Mouse (Mus musculus): ENCODE data around the gene Tmprss7. TPM values are rescaled to one million over a fixed set of nuclear protein-coding genes. Genes with fewer than 3 reads are reported as not detected.

The Tmprss7 gene
- polyA plus RNA-seq, 1 experiment from 2014 or later = 0.23 TPM

DNA sequence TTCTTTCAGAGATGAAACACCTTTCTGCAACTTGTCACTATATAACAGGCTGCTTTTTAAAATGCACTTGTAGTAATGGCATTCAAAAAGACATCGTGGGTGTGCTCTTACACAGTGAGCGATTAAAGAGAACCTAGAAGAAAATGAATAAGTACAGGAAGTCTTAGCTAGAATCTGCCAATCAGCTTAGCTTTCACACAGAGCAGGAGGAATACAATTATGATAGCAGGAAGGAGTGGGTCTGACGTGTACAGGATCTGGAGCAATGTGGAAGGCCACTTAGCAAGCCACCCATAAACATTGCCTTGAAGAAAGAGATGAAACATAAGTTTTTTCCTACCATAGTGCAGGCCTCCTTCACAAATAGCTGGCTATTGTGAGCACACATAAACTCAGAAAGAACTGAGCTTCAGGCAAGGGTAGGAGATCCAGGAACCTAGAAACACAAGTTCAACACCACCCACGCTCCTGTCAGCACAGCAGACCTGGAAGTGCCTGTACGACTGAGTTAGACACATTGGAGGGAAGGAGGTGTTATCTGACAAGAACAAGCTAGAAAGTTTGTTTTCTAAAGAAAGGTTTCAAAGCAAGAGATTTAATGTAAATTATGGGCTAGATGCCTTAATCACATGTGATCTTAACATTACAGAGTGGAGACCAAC, 21.2 kb upstream of the Tmprss7 start:
- no peak overlapping the region for H3K9ac ChIP-seq
- H3K4me2 ChIP-seq = no peak overlapping the region
- no peak overlapping the region for H3K4me3 ChIP-seq (replicated peaks)
- ATAC-seq (ENCODE audit: low FRiP score) = no peak
- peaks cover 5% of the 10 kb centered on the region; the same call in 1 of the 2 replicates for H3K4me1 ChIP-seq
- H3K27me3 ChIP-seq = no peaks in the 10 kb centered on the region
- 90% methylated on average over 5 of the region's 5 CpGs for WGBS
- H3K27ac ChIP-seq = no peak overlapping the region
- peaks cover 85% of the 10 kb centered on the region for H3K36me3 ChIP-seq (replicated peaks)
- H3K9me3 ChIP-seq = no peaks in the 10 kb centered on the region

DNA sequence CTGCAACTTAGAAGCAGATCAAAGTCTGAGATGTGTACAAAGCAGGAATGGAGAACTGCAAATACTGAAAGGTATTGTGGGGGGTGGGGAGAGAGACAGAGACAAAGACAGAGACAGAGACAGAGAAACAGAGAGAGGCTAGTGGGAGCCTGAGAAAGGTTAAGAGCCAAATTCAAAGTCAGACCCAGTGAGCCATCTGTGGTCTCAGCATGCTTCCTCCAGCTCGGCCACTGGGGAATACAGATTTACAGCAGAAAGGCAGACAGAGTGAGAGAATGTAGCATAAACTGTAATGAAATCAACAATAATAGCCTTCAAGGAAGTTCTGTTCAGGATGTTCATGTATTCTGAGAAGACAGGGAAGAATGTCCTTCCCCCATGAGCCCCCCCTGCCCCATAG, 20.4 kb upstream of the Tmprss7 start:
- Histone ChIP-seq H3K27ac (no peak overlapping the region), H3K36me3 (replicated peaks) (peaks cover 83% of the 10 kb centered on the region), H3K9me3 (no peaks in the 10 kb centered on the region), H3K4me1 (peaks cover 5% of the 10 kb centered on the region; the same call in 1 of the 2 replicates), H3K4me2 (no peak overlapping the region), H3K4me3 (replicated peaks) (no peak overlapping the region), H3K27me3 (no peaks in the 10 kb centered on the region), H3K9ac (no peak overlapping the region)
- 67% methylated on average over 1 of the region's 1 CpGs for WGBS
- no peak for ATAC-seq (ENCODE audit: low FRiP score)

DNA sequence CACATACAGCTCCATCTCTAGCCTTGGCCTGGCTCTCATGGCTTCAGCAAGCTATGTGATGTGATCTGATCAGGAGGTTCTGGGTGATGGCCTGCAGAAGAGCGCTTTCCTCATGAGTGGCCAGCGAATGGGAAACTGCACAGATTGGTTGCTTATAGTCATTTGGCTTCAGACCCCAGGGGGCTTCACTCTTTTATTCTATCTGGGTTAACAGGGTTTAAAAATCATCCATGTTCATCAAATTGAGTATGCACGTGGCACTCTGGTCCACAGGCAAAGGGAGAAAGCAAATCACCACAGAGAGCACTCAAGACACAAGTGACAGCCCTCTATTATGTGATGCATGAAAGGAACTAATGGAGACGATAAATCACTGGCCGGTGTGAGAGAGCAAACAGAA, 19.8 kb upstream of the Tmprss7 start:
- no peak; the same call in 1 of the 2 replicates for ATAC-seq (ENCODE audit: low FRiP score)

DNA sequence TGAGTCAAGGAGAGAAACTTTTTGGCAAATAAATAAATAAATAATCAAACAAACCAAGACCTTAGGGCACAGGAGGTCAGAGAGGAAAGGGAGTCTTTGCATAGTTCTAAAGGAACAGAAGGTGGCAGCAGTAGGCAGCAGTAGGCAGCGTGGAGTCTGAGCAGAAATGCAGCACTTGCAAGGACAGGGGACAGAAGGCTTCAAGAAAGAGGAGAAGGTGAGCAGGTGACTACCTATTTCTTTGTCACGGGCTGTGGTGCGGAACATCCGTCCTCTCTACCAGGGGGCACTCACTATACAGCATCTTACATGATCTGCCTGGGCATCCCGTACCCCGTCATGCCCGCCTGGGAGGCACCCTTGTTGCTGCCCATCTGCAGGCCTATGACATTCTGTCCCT, 17.8 kb upstream of the Tmprss7 start:
- Histone ChIP-seq H3K4me2 (no peak overlapping the region), H3K27me3 (no peaks in the 10 kb centered on the region), H3K4me3 (replicated peaks) (no peak overlapping the region), H3K27ac (no peak overlapping the region), H3K4me1 (peaks cover 5% of the 10 kb centered on the region; the same call in 1 of the 2 replicates), H3K36me3 (replicated peaks) (peaks cover 62% of the 10 kb centered on the region), H3K9ac (no peak overlapping the region), H3K9me3 (no peaks in the 10 kb centered on the region)
- 71% methylated on average over 7 of the region's 7 CpGs for WGBS
- no peak for ATAC-seq (ENCODE audit: low FRiP score)

More for the DNA sequence above, 19.8 kb upstream of the Tmprss7 start:
- H3K9me3 ChIP-seq = no peaks in the 10 kb centered on the region
- H3K4me2 ChIP-seq = no peak overlapping the region
- WGBS = 69% methylated on average over 5 of the region's 5 CpGs
- H3K27ac ChIP-seq = no peak overlapping the region
- no peaks in the 10 kb centered on the region for H3K27me3 ChIP-seq
- no peak overlapping the region for H3K4me3 ChIP-seq (replicated peaks)
- H3K36me3 ChIP-seq (replicated peaks) = peaks cover 80% of the 10 kb centered on the region
- peaks cover 5% of the 10 kb centered on the region; the same call in 1 of the 2 replicates for H3K4me1 ChIP-seq
- H3K9ac ChIP-seq = no peak overlapping the region

DNA sequence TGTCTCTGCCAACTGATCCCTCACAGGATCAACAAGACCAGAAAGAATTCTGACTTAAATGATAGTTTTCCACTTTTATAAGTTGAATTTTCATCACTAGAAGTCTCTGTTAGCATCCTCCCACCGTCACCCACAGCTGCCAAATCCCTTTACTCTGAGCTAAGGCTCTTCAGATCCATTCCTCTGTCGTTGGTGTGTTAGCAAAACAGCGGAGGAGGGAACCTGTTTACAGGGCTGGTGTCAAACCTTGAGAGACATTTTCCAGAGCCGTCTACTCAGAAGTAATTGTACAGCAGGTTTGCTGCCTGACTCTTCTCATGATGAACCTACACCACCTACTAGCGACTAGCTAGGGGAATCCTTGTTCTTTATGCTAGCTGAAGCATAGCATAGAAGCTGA, 5.8 kb upstream of the Tmprss7 start:
- no peak overlapping the region for H3K9ac ChIP-seq
- WGBS = 83% methylated on average over 5 of the region's 5 CpGs
- H3K4me1 ChIP-seq = peaks cover 3% of the 10 kb centered on the region; the same call in 1 of the 2 replicates
- H3K4me2 ChIP-seq = no peak overlapping the region
- H3K36me3 ChIP-seq (replicated peaks) = no peaks in the 10 kb centered on the region
- H3K4me3 ChIP-seq (replicated peaks) = no peak overlapping the region
- H3K27me3 ChIP-seq = no peaks in the 10 kb centered on the region
- no peak overlapping the region for H3K27ac ChIP-seq
- ATAC-seq (ENCODE audit: low FRiP score) = no peak
- no peaks in the 10 kb centered on the region for H3K9me3 ChIP-seq

DNA sequence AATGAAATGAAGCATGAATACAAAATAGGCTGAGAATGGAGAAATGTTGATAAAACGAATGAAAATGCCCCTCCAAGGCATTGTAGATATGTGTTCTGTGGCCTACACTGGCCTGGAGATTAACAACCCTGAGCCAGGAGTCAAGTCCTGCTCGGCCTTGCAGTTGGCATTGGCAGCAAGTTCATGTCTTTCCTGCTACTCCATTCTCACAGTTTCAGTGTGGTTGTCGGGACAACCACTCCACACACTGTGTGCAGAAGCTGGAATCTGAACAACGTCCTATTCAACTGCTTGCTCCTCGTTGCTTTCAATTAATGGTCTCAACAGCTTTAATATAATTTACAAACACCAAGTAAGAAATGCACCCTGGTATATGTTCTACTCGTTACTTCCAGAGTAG, 4.5 kb upstream of the Tmprss7 start:
- Histone ChIP-seq H3K9me3 (no peaks in the 10 kb centered on the region), H3K27me3 (no peaks in the 10 kb centered on the region), H3K9ac (no peak overlapping the region), H3K4me3 (replicated peaks) (no peak overlapping the region), H3K36me3 (replicated peaks) (no peaks in the 10 kb centered on the region), H3K4me2 (no peak overlapping the region), H3K27ac (no peak overlapping the region), H3K4me1 (peaks cover 4% of the 10 kb centered on the region; the same call in 1 of the 2 replicates)
- ATAC-seq (ENCODE audit: low FRiP score) = no peak
- 66% methylated on average over 6 of the region's 6 CpGs for WGBS

DNA sequence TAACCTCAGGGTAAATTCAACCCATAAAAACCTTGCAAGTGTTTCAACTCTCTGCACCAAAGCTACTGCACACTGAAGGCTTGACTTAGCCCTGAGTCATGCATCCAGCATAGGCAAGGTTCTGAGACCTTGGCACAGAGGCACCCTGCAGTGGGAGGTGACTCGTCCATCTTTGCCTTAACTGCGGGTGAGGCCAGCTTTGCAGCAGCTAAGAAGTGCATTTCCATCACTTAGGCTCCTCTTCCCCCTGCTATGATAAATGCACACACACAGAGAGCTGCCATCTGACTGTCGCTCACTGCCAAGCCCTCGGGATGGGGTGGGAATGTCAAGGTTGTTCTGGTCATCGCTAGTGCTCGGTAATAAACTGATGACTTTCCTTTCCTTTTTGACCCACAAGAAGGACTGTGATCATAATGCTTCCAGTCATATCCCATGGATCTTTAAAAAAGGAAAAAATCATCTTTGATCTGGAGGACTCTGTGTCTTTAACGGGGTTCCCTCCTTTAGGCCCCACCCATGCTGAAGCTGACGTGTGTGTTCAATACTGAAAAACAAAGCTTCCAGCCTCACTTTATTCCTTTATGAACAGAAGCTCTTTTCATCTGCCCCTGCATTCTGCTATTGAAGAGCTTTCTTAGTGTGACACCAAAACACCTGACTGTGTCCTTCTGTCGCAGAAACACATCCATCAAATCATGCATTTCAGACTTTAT, 2.1 kb upstream of the Tmprss7 start:
- Histone ChIP-seq H3K27ac (no peak overlapping the region), H3K36me3 (replicated peaks) (no peaks in the 10 kb centered on the region), H3K27me3 (no peaks in the 10 kb centered on the region), H3K9me3 (no peaks in the 10 kb centered on the region), H3K4me2 (no peak overlapping the region), H3K4me1 (peaks cover 7% of the 10 kb centered on the region; the same call in 1 of the 2 replicates), H3K4me3 (replicated peaks) (no peak overlapping the region), H3K9ac (no peak overlapping the region)
- WGBS = 71% methylated on average over 9 of the region's 9 CpGs
- no peak for ATAC-seq (ENCODE audit: low FRiP score)

DNA sequence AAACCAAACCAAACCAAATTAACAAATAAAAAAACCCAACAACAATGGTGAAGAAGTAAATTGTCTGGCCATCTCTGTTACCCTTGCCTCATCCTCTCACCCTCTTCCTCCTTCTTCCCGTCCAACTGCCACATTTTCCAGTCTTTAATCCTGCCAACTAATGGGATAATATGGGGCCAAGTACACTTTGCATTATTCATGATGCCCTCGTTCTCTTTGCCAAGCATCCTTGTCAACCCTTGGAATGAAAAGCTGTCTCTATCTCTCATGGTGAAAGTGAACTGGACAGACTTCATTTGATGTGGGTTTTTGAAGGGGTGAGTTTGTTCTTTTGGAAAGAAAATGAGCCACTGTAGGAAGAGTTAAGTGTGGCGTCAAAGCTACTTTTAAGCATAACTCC, 607 bp downstream of the Tmprss7 start:
- Histone ChIP-seq H3K36me3 (replicated peaks) (no peaks in the 10 kb centered on the region), H3K4me3 (replicated peaks) (no peak overlapping the region), H3K27me3 (no peaks in the 10 kb centered on the region), H3K9me3 (no peaks in the 10 kb centered on the region), H3K9ac (no peak overlapping the region), H3K4me2 (no peak overlapping the region), H3K4me1 (peaks cover 14% of the 10 kb centered on the region), H3K27ac (no peak overlapping the region)
- ATAC-seq (ENCODE audit: low FRiP score) = no peak
- 48% methylated on average over 3 of the region's 3 CpGs for whole genome bisulfite sequencing

DNA sequence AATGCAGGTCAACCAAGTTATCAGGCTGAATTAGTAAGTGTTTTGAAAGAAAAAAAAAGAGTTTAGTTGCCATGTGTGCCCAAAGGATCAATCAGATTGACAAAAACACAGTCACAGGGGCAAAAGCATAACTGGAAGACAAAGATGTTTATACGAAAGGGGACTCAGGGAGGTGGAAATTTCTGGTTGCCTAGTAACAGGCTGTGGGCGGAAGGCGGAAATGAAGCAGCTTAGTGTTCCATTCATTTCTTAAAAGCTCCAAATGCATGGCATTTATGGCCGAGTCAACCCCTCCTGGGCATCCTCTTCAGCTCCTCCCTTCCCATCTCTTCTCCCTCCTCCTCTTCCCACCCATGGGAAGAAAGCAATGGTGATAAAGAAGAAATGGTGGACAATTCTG, 3.3 kb downstream of the Tmprss7 start:
- 3% methylated on average over 4 of the region's 4 CpGs for WGBS
- H3K27me3 ChIP-seq = no peaks in the 10 kb centered on the region
- 0 out of 2 replicates have a peak overlapping the region, but pooled peaks have one; percentile 19 for H3K27ac ChIP-seq
- H3K4me2 ChIP-seq = no peak overlapping the region
- peaks cover 12% of the 10 kb centered on the region for H3K4me1 ChIP-seq
- no peaks in the 10 kb centered on the region for H3K36me3 ChIP-seq (replicated peaks)
- no peak overlapping the region for H3K4me3 ChIP-seq (replicated peaks)
- peak; percentile 65 for ATAC-seq (ENCODE audit: low FRiP score)
- no peak overlapping the region for H3K9ac ChIP-seq
- no peaks in the 10 kb centered on the region for H3K9me3 ChIP-seq

DNA sequence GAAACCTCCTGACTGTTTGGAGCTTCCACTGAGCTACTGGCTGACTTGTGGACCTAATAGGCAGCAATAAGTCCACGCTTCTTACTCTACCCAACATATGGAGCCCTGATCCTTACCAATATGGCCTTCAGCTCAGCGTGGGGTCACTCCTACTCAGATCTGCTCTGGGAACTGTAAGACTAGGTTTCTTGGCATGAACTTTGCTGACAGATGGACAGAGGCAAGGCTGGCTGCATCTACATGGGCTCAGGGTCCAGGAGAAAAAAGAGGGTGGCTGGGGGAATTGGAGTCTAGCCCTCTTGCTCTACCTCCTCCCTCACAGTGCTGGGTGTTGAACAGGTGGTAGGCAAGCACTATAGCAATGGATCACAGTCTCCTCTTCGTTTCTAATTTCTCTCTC, 6.6 kb downstream of the Tmprss7 start:
- Histone ChIP-seq H3K27me3 (no peaks in the 10 kb centered on the region), H3K4me1 (peaks cover 7% of the 10 kb centered on the region), H3K9me3 (no peaks in the 10 kb centered on the region), H3K27ac (no peak overlapping the region), H3K4me3 (replicated peaks) (no peak overlapping the region), H3K36me3 (replicated peaks) (no peaks in the 10 kb centered on the region), H3K9ac (no peak overlapping the region), H3K4me2 (no peak overlapping the region)
- 80% methylated on average over 3 of the region's 3 CpGs for WGBS
- no peak for ATAC-seq (ENCODE audit: low FRiP score)

DNA sequence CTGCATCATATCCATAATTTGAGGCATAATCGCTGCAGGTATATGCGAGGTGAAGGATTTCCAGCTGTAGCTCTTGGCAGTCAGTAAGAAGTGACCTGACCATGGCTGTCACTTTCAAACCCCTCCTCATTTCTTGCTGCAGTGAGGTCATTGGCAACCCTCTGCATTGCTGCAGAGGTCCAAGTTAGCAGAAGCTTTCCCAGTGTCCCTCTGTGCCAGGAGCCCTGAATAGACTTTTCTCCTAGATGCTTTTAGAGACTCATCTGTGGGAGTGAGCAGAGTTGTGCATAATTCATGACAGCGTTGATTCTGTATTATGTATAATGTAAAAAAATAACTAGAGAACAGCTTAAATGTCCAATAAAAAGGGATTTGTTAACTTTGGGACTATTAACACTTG, 8.2 kb downstream of the Tmprss7 start:
- no peaks in the 10 kb centered on the region for H3K36me3 ChIP-seq (replicated peaks)
- H3K27ac ChIP-seq = no peak overlapping the region
- WGBS = 75% methylated on average over 3 of the region's 3 CpGs
- H3K4me2 ChIP-seq = no peak overlapping the region
- no peak overlapping the region for H3K9ac ChIP-seq
- ATAC-seq (ENCODE audit: low FRiP score) = no peak
- H3K4me3 ChIP-seq (replicated peaks) = no peak overlapping the region
- no peaks in the 10 kb centered on the region for H3K9me3 ChIP-seq
- H3K27me3 ChIP-seq = no peaks in the 10 kb centered on the region
- H3K4me1 ChIP-seq = peaks cover 4% of the 10 kb centered on the region

DNA sequence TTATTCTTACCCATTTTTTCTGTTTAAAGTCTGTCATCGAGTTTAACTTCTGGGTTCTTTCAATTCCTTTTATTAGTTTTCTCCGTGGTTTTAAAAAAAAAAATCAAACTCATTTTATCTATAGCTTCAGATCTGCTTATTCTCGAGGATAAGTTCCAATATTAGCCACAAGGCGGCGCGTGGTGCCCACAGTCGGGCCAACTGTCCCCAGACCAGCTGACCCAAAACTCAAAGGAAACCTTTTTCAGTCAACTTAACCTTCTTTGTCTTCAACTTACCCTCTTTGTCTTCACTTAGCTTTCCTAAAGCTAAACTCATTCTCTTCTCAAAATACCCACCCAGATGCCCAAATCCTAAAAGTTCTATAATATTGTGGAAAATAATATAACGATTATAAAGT, 8.6 kb downstream of the Tmprss7 start:
- ATAC-seq (ENCODE audit: low FRiP score) = no peak
- H3K4me2 ChIP-seq = no peak overlapping the region

DNA sequence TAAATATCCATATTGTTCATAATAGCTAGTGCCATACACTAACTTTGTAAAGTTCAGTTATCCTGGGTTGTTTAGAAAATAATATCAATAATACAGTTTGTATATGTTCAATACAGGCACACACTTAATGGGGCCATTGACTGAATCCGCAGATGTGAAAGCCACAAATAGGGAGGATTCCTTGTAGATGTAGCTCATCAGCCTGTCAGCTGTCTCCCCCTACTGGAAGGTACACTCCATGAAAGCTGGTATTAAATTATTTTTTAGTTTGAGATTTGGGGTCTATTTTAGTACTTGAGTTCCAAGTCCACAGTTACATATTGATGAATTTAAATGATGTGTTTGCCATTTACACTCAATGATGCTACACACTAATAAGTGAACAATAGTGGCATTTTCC, 17.0 kb downstream of the Tmprss7 start:
- H3K27ac ChIP-seq = no peak overlapping the region
- H3K4me2 ChIP-seq = no peak overlapping the region
- H3K4me1 ChIP-seq = no peaks in the 10 kb centered on the region
- H3K36me3 ChIP-seq (replicated peaks) = no peaks in the 10 kb centered on the region
- no peaks in the 10 kb centered on the region for H3K27me3 ChIP-seq
- WGBS = 32% methylated on average over 1 of the region's 1 CpGs
- no peaks in the 10 kb centered on the region for H3K9me3 ChIP-seq
- ATAC-seq (ENCODE audit: low FRiP score) = 0 out of 2 replicates have a peak, but pooled peaks have one; percentile 41
- H3K9ac ChIP-seq = no peak overlapping the region
- H3K4me3 ChIP-seq (replicated peaks) = no peak overlapping the region

More for the DNA sequence above, 8.6 kb downstream of the Tmprss7 start:
- no peak overlapping the region for H3K27ac ChIP-seq
- H3K36me3 ChIP-seq (replicated peaks) = no peaks in the 10 kb centered on the region
- H3K27me3 ChIP-seq = no peaks in the 10 kb centered on the region
- H3K9me3 ChIP-seq = no peaks in the 10 kb centered on the region
- WGBS = 15% methylated on average over 8 of the region's 8 CpGs
- H3K4me1 ChIP-seq = no peaks in the 10 kb centered on the region; the same call in 1 of the 2 replicates
- no peak overlapping the region for H3K4me3 ChIP-seq (replicated peaks)
- no peak overlapping the region for H3K9ac ChIP-seq
